Mouse (Mus musculus) lung, postnatal 25 days (tissue): ENCODE measurements around the gene 1700013H16Rik.
"Not testable (repeated sequence)": the region's sequence is repeated elsewhere in the genome, so short reads cannot be mapped to it uniquely, and the experiment has no call there.

Experiments used
- DNase-seq: peaks from one replicate; pipeline ENCODE4 v3.0.0; 2022; ENCODE audit warnings: low spot score

1700013H16Rik gene

GRCm38 (mm10) chrX:53757736-53758135 is at the start of gene 1700013H16Rik:
Gene 1700013H16Rik, minus strand, starts transcription at chrX:53757831.
- DNase-seq = no peak

DNA sequence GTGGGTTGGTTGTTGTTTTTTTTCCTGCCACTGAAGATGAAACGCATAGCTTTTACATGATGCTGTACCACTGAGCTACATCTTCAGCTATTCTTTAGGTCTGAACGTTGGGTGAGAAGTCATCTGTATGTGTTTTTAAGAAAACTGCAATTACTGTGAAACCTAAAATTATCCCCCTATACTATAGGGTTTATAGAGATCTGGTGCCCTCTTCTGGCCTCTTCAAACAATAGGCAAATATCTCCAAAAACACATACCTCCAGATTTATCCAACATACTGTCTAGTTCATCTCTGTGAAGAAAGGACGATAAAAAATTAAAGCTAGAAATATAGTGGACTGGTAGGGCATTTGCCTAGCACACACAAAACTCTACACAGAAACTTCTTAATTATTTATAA is 41.4 kb upstream of the 1700013H16Rik start:
- DNase-seq = no peak

GRCm38 (mm10) chrX:53797519-53797918 is 39.9 kb upstream of the 1700013H16Rik start, which contains the start of gene Xlr:
Gene Xlr, minus strand, starts transcription at chrX:53797706.
- not testable (repeated sequence) for DNase-seq

DNA sequence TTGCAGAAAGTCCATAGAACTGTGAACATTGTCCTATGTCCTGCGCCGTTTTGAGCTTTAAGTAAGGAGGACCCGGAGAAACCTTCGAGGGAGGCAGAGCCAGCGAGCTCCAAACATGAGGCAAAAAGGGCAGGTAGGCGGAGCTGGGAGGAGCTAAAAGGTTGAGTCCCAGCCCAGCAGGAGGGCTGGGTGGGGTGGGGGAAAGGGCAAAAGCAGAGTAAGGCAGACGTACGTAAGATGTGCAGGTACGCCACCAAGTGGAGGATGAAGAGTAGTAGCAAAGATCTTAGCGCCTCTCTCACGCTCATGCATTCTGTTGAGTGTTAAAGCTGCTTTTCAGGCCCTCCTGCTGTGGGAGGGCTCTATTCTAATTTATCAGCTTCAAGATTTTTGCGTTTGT is 18.6 kb upstream of the 1700013H16Rik start, which contains the start of gene Zfp36l3:
TSS of gene Zfp36l3 (minus strand) at position 119 of the 400 bp plus-strand sequence.
- no peak for DNase-seq

DNA sequence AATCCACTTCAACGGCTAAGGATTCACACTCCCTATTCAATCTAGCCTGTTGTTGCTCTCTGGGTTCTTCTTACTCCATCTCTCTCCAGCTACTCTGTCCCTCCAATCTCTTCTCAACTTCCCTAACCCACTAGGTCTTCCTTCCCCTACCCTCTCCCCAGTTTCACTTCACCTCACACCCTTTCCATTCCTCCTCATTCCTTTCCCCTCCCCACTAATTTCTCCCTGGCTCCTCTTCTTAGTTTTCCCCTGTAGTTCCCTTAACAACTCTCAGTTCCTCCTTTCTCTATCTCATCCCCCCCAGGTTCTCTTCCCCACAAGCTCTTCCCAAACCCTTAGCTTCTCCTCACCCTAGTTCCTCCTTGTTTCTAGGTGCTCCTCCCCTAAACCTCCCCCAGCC is 4.8 kb downstream of the 1700013H16Rik start:
- DNase-seq = no peak

GRCm38 (mm10) chrX:53728967-53729366 is 28.7 kb downstream of the 1700013H16Rik start:
- DNase-seq = peak; percentile 1

DNA sequence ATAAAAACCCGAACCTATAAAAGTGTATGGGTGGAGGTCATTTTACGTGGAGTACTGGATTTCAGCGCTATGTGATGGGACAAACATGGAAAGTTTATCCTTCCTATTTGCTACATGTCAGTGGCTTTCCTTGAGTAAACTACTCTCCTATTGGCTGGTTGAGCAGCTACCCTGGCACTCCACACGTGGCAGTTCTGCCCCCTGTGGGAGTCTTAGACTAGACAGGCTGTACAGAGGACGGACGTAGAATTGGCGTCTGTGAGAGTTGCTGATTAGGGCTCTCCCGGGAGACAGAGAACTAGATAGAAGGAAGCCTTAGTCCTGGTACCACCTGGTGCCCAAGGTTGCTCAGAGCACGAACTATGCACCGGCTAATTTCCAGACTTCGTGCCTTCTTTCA is 33.0 kb downstream of the 1700013H16Rik start, which contains the start of gene 4930502E18Rik:
TSS of gene 4930502E18Rik (plus strand) at position 231 of the 400 bp plus-strand sequence.
- no peak for DNase-seq

- DNase-seq = no peak
These were observed 41.1 kb downstream of the 1700013H16Rik start for GRCm38 (mm10) chrX:53716323-53717182.

GRCm38 (mm10) chrX:53715942-53716322 is 41.7 kb downstream of the 1700013H16Rik start:
- no peak for DNase-seq

DNA sequence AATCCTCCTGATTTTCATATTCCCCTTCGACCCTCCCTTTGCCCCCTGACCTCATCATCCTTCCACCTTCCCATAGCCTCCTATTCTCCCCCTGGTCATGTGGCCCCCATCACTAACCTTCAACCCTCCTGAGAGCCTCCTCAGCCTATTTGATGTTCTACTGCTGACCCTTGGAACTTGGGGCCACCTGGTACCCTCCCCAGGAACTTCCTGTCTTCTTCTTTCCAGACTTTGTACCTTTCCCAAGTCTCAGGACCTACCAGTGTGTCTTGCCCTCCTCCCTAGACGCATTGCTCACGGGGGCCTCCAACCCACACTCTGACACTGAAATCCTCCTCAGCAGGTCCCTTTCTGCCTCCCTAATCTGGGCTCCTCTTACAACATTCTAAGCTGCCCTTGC is 55.0 kb downstream of the 1700013H16Rik start:
- DNase-seq = no peak

GRCm38 (mm10) chrX:53699225-53699624 is 58.4 kb downstream of the 1700013H16Rik start:
- no peak for DNase-seq

DNA sequence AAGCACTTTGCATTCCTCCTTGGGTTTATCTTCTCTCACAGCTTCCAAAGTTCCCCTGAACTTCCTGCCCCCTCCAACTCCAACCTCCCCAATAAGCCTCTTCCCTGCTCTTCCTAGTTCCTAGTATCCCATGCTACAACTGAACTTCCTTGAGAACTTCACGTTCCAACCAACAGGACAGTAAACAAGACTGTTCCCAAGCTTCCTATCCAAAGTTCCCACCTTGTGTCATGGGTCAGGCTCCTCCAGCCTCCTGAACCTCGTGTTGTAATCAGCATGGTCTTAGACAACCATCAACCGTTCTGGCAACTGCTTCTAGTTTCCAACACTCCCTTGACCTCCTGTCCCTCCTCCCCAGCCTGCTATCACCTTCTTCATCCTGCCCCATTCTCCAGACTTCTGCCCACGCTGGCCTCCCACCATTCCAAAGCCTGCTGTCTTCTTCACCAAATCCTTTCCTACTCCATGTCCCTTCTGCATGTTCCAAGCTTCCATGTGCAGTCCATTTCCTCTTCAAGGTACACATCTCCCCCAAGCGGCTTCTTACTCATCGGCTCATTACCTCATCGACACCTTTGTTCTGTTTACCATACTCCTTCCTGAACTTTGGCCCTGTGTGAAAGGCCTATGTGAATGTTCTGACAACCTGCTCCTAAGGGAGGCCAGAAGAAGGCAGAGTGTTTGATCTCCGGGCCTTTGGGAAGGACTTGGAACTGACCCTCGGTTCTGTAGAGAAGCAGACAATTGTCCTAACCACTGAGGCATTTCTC is 63.4 kb downstream of the 1700013H16Rik start:
- no peak for DNase-seq

GRCm38 (mm10) chrX:53693141-53693540 is 64.5 kb downstream of the 1700013H16Rik start:
- no peak for DNase-seq
